Mouse (Mus musculus): ENCODE data around the gene Rpgrip1.

- TF ChIP-seq CTCF (IDR thresholded peaks at IDR 0.05; ENCODE audit: low read depth), result no peak
- no peak for TF ChIP-seq EP300 (optimal IDR thresholded peaks at IDR 0.05)
Measured at GRCm38 (mm10) chr14:52061798-52062197, 48.7 kb upstream of the Rpgrip1 start.
